Mouse (Mus musculus): ENCODE measurements around the gene Masp2.

DNA sequence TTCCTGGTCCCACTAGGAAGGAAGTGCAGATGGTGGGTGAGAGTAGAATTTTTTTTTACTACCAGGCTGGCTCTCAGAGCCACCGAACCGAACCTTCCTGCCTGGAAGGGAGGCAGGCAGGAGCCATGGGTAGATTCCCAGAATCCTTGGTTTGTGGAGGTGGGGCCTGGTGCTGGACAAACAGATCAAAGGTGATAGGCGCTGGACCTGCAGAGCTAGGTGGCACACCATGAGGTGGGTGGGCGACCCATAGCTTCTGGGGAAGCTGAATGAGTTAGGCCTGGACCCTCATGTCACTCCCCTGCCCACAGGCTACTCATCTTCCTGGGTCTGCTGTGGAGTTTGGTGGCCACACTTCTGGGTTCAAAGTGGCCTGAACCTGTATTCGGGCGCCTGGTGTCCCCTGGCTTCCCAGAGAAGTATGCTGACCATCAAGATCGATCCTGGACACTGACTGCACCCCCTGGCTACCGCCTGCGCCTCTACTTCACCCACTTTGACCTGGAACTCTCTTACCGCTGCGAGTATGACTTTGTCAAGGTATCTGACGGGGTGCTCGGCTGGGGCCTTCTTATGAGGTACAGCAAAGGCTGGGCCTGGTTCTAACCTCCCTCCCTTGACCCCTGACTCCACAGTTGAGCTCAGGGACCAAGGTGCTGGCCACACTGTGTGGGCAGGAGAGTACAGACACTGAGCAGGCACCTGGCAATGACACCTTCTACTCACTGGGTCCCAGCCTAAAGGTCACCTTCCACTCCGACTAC, at the start of gene Masp2:
- TF ChIP-seq CTCF (IDR thresholded peaks at IDR 0.05; ENCODE audit: extremely low read depth, insufficient read depth, insufficient read length, insufficient replicate concordance) (no peak), POLR2A (IDR thresholded peaks at IDR 0.05; ENCODE audit: low read depth, low read length) (no peak)
